Mouse (Mus musculus) skeletal muscle tissue, postnatal 0 days (tissue): ENCODE results near the gene Lrrc61. TPM values are rescaled to one million over a fixed set of nuclear protein-coding genes. Genes with fewer than 3 reads are reported as not detected.

Experiments used
- polyA plus RNA-seq: library from polyadenylated mRNA; unstranded; fragments of >200 nt; fragmentation: Nextera tagmentation; extraction: Ambion mirVana; gene quantifications from 2 replicates; pipeline ENCODE4 v1.2.1, GENCODE M21; 2015

Lrrc61 gene
- polyA plus RNA-seq = 8.8 and 9.2 TPM in 2 replicates

GRCm38 (mm10) chr6:48554280-48555103, at the start of gene Lrrc61:
TSS of gene Lrrc61 (plus strand) at chr6:48554796.

GRCm38 (mm10) chr6:48537105-48537954, 17.3 kb upstream of the Lrrc61 start, which contains the start of gene Atp6v0e2:
TSS of gene Atp6v0e2 (plus strand) at chr6:48537615.

GRCm38 (mm10) chr6:48572572-48573061, 18.0 kb downstream of the Lrrc61 start, which contains the start of gene Rarres2:
TSS of gene Rarres2 (minus strand) at chr6:48572789.

GRCm38 (mm10) chr6:48589194-48589750, 34.7 kb downstream of the Lrrc61 start, which contains the start of gene Gm45021:
TSS of gene Gm45021 (plus strand) at chr6:48589610.

GRCm38 (mm10) chr6:48593158-48594042, 38.8 kb downstream of the Lrrc61 start, which contains the start of the genes Repin1 and Gm44965:
TSS of gene Repin1 (plus strand) at chr6:48593883.
TSS of gene Gm44965 (plus strand) at chr6:48593941.

GRCm38 (mm10) chr6:48601271-48602079, 46.9 kb downstream of the Lrrc61 start, which contains the start of gene Zfp775:
TSS of gene Zfp775 (plus strand) at chr6:48602063.

Other genes starting within 250 kb of the Lrrc61 start
- gene Krba1, start 159.2 kb upstream of the Lrrc61 start, polyA plus RNA-seq = 4.8 and 6.5 TPM in 2 replicates
- 18.1 and 23.6 TPM in 2 replicates for gene Zfp467, start 109.0 kb upstream of the Lrrc61 start, polyA plus RNA-seq
- 0.08 and 0.11 TPM in 2 replicates for gene Sspo, start 106.6 kb upstream of the Lrrc61 start, polyA plus RNA-seq
- 21.0 and 24.8 TPM in 2 replicates for gene Atp6v0e2, start 17.2 kb upstream of the Lrrc61 start, polyA plus RNA-seq
- gene Rarres2, start 18.0 kb downstream of the Lrrc61 start, polyA plus RNA-seq = 77.5 and 103 TPM in 2 replicates
- gene Gm45021, start 34.8 kb downstream of the Lrrc61 start, polyA plus RNA-seq = 3.5 and 4.2 TPM in 2 replicates
- gene Repin1, start 39.1 kb downstream of the Lrrc61 start, polyA plus RNA-seq = 22.8 and 23.9 TPM in 2 replicates
- not detected in 2 replicates for gene Gm44965, start 39.1 kb downstream of the Lrrc61 start, polyA plus RNA-seq
- 3.7 and 3.8 TPM in 2 replicates for gene Zfp775, start 47.3 kb downstream of the Lrrc61 start, polyA plus RNA-seq
- 0.27 and 0.48 TPM in 2 replicates for gene AI854703, start 72.0 kb downstream of the Lrrc61 start, polyA plus RNA-seq
- gene Gimap8, start 92.4 kb downstream of the Lrrc61 start, polyA plus RNA-seq = 1.7 and 1.8 TPM in 2 replicates
- gene Gimap9, start 121.3 kb downstream of the Lrrc61 start, polyA plus RNA-seq = 2.9 and 3.4 TPM in 2 replicates
- gene Gimap4, start 129.8 kb downstream of the Lrrc61 start, polyA plus RNA-seq = 14.6 and 16.2 TPM in 2 replicates
- gene Gimap6, start 153.4 kb downstream of the Lrrc61 start, polyA plus RNA-seq = 19.4 and 22.7 TPM in 2 replicates
- gene Gm28053, start 163.8 kb downstream of the Lrrc61 start, polyA plus RNA-seq = 1.6 and 2.3 TPM in 2 replicates
- not detected in 2 replicates for gene Gimap7, start 163.8 kb downstream of the Lrrc61 start, polyA plus RNA-seq
- gene Gimap1, start 184.3 kb downstream of the Lrrc61 start, polyA plus RNA-seq = 11.1 and 12.1 TPM in 2 replicates
- gene Gimap5, start 191.4 kb downstream of the Lrrc61 start, polyA plus RNA-seq = 8.5 and 9.6 TPM in 2 replicates
- gene Gimap3, start 216.1 kb downstream of the Lrrc61 start, polyA plus RNA-seq = not detected in 2 replicates